Mouse (Mus musculus) myocyte (in vitro differentiated cells): Measurements from ENCODE around the gene Sprr2a2.
"Not testable (repeated sequence)": the region's sequence is repeated elsewhere in the genome, so short reads cannot be mapped to it uniquely, and the experiment has no call there.

Experiments used
- E2F4 ChIP-seq: IDR thresholded peaks from one replicate; pipeline ENCODE4 v1.6.1; 2011; ENCODE audit warnings: mild to moderate bottlenecking, control low read depth, moderate library complexity; ENCODE audit not compliant: insufficient read depth
- MAX ChIP-seq: IDR thresholded peaks from one replicate; pipeline ENCODE4 v1.6.1; 2011; ENCODE audit warnings: low read depth, mild to moderate bottlenecking, control low read depth
- MYOD1 ChIP-seq, 3 experiments: IDR thresholded peaks; one replicate each; pipeline ENCODE4 v1.6.1; 2011; ENCODE audit warnings: control low read depth in 2 of 3, low read depth in 2 of 3, mild to moderate bottlenecking in 2 of 3, moderate library complexity in 1 of 3; ENCODE audit not compliant: insufficient read length in 2 of 3, control insufficient read depth in 1 of 3
- MYOG ChIP-seq, 3 experiments: IDR thresholded peaks; one replicate each; pipeline ENCODE4 v1.6.1; 2011; ENCODE audit warnings: control low read depth in 2 of 3, low read depth in 2 of 3, mild to moderate bottlenecking in 2 of 3; ENCODE audit not compliant: insufficient read length in 2 of 3, control insufficient read depth in 1 of 3, insufficient read depth in 1 of 3
- POLR2A ChIP-seq: IDR thresholded peaks from one replicate; pipeline ENCODE4 v1.6.1; 2011; ENCODE audit warnings: low read depth, mild to moderate bottlenecking, control low read depth, moderate library complexity; ENCODE audit not compliant: insufficient read length
- POLR2AphosphoS2 ChIP-seq: IDR thresholded peaks from one replicate; pipeline ENCODE4 v1.6.1; 2011; ENCODE audit warnings: low read depth, control low read depth; ENCODE audit not compliant: insufficient read length
- REST ChIP-seq: IDR thresholded peaks from one replicate; pipeline ENCODE4 v1.6.1; 2011; ENCODE audit warnings: mild to moderate bottlenecking, control low read depth, moderate library complexity; ENCODE audit not compliant: insufficient read depth, insufficient read length
- SRF ChIP-seq: IDR thresholded peaks from one replicate; pipeline ENCODE4 v1.6.1; 2011; ENCODE audit warnings: low read depth; ENCODE audit not compliant: control insufficient read depth, insufficient read length
- TCF12 ChIP-seq: IDR thresholded peaks from one replicate; pipeline ENCODE4 v1.6.1; 2011; ENCODE audit warnings: mild to moderate bottlenecking, control low read depth; ENCODE audit not compliant: poor library complexity, insufficient read depth, severe bottlenecking
- USF1 ChIP-seq: IDR thresholded peaks from one replicate; pipeline ENCODE4 v1.6.1; 2011; ENCODE audit warnings: low read depth, mild to moderate bottlenecking, control low read depth, moderate library complexity

- not testable (repeated sequence) for TF ChIP-seq POLR2A; USF1; MYOG (IDR thresholded peaks at IDR 0.05; ENCODE audit: control insufficient read depth in 1 of 3, insufficient read depth in 1 of 3, insufficient read length in 2 of 3, low read depth in 2 of 3); MAX; REST; E2F4; POLR2AphosphoS2; MYOD1 (IDR thresholded peaks at IDR 0.05; ENCODE audit: control insufficient read depth in 1 of 3, insufficient read length in 2 of 3, low read depth in 2 of 3); TCF12; SRF
Measured at GRCm38 (mm10) chr3:92274018-92274417, 58.3 kb downstream of the Sprr2a2 start.
